Mouse (Mus musculus) midbrain, postnatal 0 days (tissue): Measurements from ENCODE around the gene Cdh5. TPM values are rescaled to one million over a fixed set of nuclear protein-coding genes. Genes with fewer than 3 reads are reported as not detected.

Experiments used
- ATAC-seq: fragments of 200-750 bp; cut with Nextera tagmentation; 2 replicates; pipeline ENCODE4 v1.8.0; 2017; ENCODE audit warnings: moderate number of reproducible peaks, mild to moderate bottlenecking, moderate TSS enrichment, moderate library complexity; ENCODE audit not compliant: low FRiP score
- DNase-seq: peaks from one replicate; pipeline ENCODE4 v3.0.0-alpha.2; 2015; ENCODE audit warnings: low spot score
- H3K27ac ChIP-seq: fragments of 300-500 bp; sonication (generic); 2 replicates; pipeline ENCODE4 v1.5.1; 2014; ENCODE audit warnings: low read depth, mild to moderate bottlenecking, low read length, mixed read lengths
- H3K27me3 ChIP-seq: fragments of 300-500 bp; sonication (generic); 2 replicates; pipeline ENCODE4 v1.6.1; 2014; ENCODE audit warnings: low read length, control low read depth, mixed read lengths; ENCODE audit not compliant: insufficient read depth
- H3K36me3 ChIP-seq: fragments of 300-500 bp; sonication (generic); 2 replicates; pipeline ENCODE4 v1.6.1; 2014; ENCODE audit warnings: low read length, control low read depth, mixed read lengths; ENCODE audit not compliant: insufficient read depth
- H3K4me1 ChIP-seq: fragments of 300-500 bp; sonication (generic); 2 replicates; pipeline ENCODE4 v1.6.1; 2014; ENCODE audit warnings: mild to moderate bottlenecking, control low read depth, antibody characterized with exemption, low read length, mixed read lengths; ENCODE audit not compliant: insufficient read depth
- H3K4me2 ChIP-seq: fragments of 300-500 bp; sonication (generic); 2 replicates; pipeline ENCODE4 v1.6.1; 2014; ENCODE audit warnings: low read depth, mild to moderate bottlenecking, low read length, mixed read lengths; ENCODE audit not compliant: poor library complexity, severe bottlenecking
- H3K4me3 ChIP-seq: fragments of 300-500 bp; sonication (generic); 2 replicates; pipeline ENCODE4 v1.5.1; 2014; ENCODE audit warnings: low read depth, mild to moderate bottlenecking, low read length, moderate library complexity
- H3K9ac ChIP-seq: fragments of 300-500 bp; sonication (generic); replicated peaks from 2 replicates; pipeline ENCODE4 v1.6.1; 2014; ENCODE audit warnings: mild to moderate bottlenecking, low read length, moderate library complexity, mixed read lengths; ENCODE audit not compliant: poor library complexity, severe bottlenecking
- H3K9me3 ChIP-seq: fragments of 300-500 bp; sonication (generic); 2 replicates; pipeline ENCODE4 v1.6.1; 2016; ENCODE audit warnings: low read length, control low read depth
- CTCF ChIP-seq: IDR thresholded peaks from 2 replicates; pipeline ENCODE4 v1.5.1; 2016; ENCODE audit warnings: antibody characterized with exemption, mild to moderate bottlenecking
- WGBS: fragments of 180-500 bp; shearing (Covaris S2); extraction: QIAGEN DNeasy Blood & Tissue Kit; methylation state at CpG from one replicate; pipeline ENCODE4 v1.1.7; 2014; 5-methylcytosine and 5-hydroxymethylcytosine counted together
- polyA plus RNA-seq: library from polyadenylated mRNA; unstranded; fragments of >200 nt; fragmentation: Nextera tagmentation; extraction: Ambion mirVana; gene quantifications from 2 replicates; pipeline ENCODE4 v1.2.1, GENCODE M21; 2015
- total RNA-seq: library from RNA; depleted of rRNA; stranded (reverse); fragments of >200 nt; gene quantifications from 2 replicates; pipeline ENCODE4 v1.2.3, GENCODE M21; 2014

The Cdh5 gene
- total and polyA plus RNA-seq, 2 experiments from 2014 or later, result 8.6 to 18.6 TPM

DNA sequence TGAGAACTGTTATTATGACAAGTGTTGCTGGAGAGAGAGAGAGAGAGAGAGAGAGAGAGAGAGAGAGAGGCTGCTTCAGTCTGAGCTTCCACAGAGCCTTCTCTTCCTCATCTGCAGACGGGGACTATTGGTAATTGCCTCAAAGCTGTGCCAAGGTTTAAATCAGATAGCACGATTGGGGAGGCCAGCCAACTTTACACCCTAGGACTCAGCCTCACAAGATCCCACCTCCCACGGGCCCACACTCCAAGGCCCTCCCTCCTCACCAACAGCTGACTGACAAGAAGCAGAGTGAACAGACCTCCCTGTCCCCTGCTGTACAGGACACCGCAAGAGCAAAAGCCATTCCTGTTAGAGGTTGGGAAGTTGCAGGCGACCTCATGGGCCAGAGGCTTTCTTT, 6.6 kb downstream of the Cdh5 start:
- Histone ChIP-seq H3K4me3 (no peak overlapping the region), H3K9me3 (no peaks in the 10 kb centered on the region), H3K9ac (no peak overlapping the region), H3K4me1 (no peaks in the 10 kb centered on the region), H3K36me3 (no peaks in the 10 kb centered on the region), H3K4me2 (no peak overlapping the region), H3K27me3 (no peaks in the 10 kb centered on the region), H3K27ac (no peak overlapping the region)
- ATAC-seq (no peak), DNase-seq (no peak)
- 52% methylated on average over 5 of the region's 5 CpGs for WGBS
- TF ChIP-seq CTCF, result no peak

DNA sequence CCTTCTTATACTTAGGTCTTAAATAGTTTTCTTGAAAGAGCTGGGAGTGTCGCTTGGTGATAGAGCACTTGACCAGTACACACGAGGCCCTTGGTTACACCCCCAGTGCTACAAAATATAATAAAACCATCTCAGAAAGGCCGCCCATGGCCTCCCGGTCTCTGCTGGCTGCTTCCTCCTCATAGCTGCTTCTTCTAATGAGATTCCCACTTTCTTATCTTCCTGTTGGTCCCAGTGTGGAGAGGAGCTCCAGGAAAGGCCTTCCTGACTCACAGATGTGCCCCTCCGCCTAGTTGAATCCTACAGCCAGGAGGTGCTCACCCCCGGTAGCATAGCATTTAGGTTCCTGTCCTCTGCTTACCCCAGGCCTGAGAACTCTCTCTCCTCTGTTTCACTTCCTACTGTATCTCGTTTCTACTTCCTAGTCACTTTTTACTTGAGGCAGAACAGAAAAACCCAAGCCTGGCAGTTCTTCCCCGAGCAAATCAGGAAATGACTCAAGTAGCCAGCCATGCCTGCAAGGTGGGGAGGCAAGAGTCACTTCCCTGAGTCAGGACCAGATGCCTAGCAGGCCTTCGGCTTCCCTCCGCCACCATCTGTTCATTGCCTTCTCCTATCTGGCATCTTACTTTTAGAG, 9.2 kb downstream of the Cdh5 start:
- 91% methylated on average over 10 of the region's 10 CpGs for WGBS
- Histone ChIP-seq H3K4me1 (no peaks in the 10 kb centered on the region), H3K9me3 (no peaks in the 10 kb centered on the region), H3K27ac (no peak overlapping the region), H3K27me3 (no peaks in the 10 kb centered on the region), H3K4me2 (no peak overlapping the region), H3K36me3 (no peaks in the 10 kb centered on the region), H3K9ac (no peak overlapping the region), H3K4me3 (no peak overlapping the region)
- TF ChIP-seq CTCF, result no peak
- ATAC-seq, result no peak
- DNase-seq, result no peak

DNA sequence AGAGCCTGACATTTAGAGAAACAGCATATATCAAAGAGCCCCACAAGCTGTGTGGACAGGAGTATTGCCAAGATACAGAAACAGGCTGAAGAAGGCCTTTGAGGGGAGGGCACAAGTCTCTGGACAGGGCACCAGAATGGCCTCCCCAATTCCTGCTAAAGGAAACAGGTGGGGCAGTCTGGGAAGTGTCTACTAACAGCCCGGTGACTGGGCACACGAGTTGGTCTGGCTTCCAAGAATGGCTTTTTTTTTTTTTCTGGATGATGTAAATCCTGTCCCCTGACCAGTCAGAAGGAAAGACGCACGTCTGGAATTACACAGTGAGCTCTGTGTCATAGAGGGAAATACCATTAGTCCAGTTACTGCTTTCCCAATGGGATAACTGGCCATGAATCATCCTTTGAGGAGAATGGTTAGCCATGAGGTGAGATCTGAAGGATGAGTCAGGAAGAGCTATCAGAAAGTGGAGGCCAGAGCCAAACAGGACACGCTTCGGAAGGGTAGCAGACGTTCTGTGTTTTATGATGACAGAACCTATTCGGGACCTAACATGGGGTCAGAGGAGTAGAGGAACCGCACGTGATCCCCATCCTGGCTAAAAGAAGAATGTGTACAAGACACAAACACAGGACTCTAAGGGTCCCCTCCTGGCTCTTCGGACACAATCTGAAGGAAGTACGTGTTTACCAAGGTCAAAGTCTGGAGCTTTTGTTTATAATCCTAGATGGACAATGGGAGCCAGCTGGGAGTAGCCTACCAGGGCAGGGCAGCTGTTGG, 20.4 kb downstream of the Cdh5 start:
- ATAC-seq (no peak), DNase-seq (no peak)
- H3K36me3 ChIP-seq, result no peaks in the 10 kb centered on the region
- no peak overlapping the region for H3K27ac ChIP-seq
- H3K9ac ChIP-seq, result no peak overlapping the region
- no peak for TF ChIP-seq CTCF
- H3K27me3 ChIP-seq, result no peaks in the 10 kb centered on the region
- no peak overlapping the region for H3K4me3 ChIP-seq
- H3K4me2 ChIP-seq, result no peak overlapping the region
- no peaks in the 10 kb centered on the region for H3K4me1 ChIP-seq
- H3K9me3 ChIP-seq, result no peaks in the 10 kb centered on the region
- 82% methylated on average over 12 of the region's 12 CpGs for WGBS

DNA sequence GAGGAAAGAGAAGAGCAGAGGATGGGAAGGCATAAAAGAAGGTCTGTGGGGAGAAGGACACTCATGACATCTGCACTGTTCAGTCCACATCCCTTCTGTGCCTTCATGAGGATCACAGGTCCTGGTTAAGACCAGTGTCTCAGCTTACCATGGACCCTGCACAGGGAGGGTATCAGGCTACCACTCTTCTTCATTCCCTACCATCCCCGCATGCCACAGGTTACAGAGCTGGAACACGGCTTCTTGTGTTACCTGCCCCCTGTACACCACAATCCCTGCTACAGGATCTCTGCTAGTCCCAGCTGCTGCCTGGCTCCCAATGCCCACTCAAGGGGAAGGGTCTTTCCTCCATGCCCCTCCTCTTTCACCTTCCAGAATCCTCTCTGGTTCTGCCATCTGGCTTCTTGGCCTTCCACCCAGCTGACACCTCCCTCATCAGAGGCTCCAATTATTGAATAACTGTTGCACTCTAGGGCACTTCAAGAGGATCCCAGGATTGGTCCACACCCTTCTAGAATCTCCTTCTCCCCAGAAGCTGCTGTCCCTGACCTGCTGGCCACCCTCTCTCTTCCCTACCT, 21.7 kb downstream of the Cdh5 start:
- H3K4me2 ChIP-seq, result no peak overlapping the region
- no peak overlapping the region for H3K4me3 ChIP-seq
- H3K9me3 ChIP-seq, result no peaks in the 10 kb centered on the region
- TF ChIP-seq CTCF, result no peak
- no peaks in the 10 kb centered on the region for H3K27me3 ChIP-seq
- 94% methylated on average over 2 of the region's 2 CpGs for WGBS
- H3K27ac ChIP-seq, result no peak overlapping the region
- DNase-seq (no peak), ATAC-seq (no peak)
- H3K9ac ChIP-seq, result no peak overlapping the region
- H3K4me1 ChIP-seq, result no peaks in the 10 kb centered on the region
- H3K36me3 ChIP-seq, result no peaks in the 10 kb centered on the region

DNA sequence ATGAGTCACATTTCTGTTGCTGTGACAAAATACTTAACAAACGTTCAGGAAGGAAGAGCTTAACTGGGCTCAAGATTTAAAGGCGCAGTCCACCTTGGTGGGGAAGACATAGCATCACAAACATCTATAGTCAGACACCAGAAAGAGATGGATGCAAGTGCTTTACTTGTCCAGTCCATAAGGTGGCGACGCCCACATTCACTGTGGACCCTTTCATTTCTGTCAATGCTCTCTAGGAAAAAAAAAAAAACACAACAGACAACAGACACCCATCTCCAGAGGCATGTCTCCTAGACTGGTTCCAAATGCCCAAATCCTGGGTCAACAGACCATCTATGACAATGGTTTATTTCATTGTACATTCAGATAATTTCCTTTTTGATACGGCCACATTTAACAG, 23.1 kb downstream of the Cdh5 start:
- Histone ChIP-seq H3K4me2 (no peak overlapping the region), H3K4me3 (no peak overlapping the region), H3K36me3 (no peaks in the 10 kb centered on the region), H3K9me3 (no peaks in the 10 kb centered on the region), H3K9ac (no peak overlapping the region), H3K27me3 (no peaks in the 10 kb centered on the region), H3K4me1 (no peaks in the 10 kb centered on the region), H3K27ac (no peak overlapping the region)
- DNase-seq (no peak), ATAC-seq (no peak)
- TF ChIP-seq CTCF, result 0 out of 2 replicates have a peak, but pooled peaks have one; percentile 22
- 83% methylated on average over 5 of the region's 5 CpGs for WGBS
